Mouse (Mus musculus): Measurements from ENCODE around the gene Usp40. TPM values are rescaled to one million over a fixed set of nuclear protein-coding genes. Genes with fewer than 3 reads are reported as not detected.
A peak's percentile ranks its signal among the peaks of the same experiment; 100 is the strongest.
"Not testable (repeated sequence)": the region's sequence is repeated elsewhere in the genome, so short reads cannot be mapped to it uniquely, and the experiment has no call there.

The Usp40 gene
- total RNA-seq (2021), result 10 to 100 TPM; 19.8 to 21.4 TPM
- long read RNA-seq, experiment 1, partial matches to known transcripts, result 3 of 11 reads
- long read RNA-seq, experiment 1, other reads (novel, unspliced or antisense), result 3 of 11 reads
- long read RNA-seq, experiment 2, partial matches to known transcripts, result 18 of 24 reads
- long read RNA-seq, experiment 2, other reads (novel, unspliced or antisense), result 3 of 24 reads

DNA sequence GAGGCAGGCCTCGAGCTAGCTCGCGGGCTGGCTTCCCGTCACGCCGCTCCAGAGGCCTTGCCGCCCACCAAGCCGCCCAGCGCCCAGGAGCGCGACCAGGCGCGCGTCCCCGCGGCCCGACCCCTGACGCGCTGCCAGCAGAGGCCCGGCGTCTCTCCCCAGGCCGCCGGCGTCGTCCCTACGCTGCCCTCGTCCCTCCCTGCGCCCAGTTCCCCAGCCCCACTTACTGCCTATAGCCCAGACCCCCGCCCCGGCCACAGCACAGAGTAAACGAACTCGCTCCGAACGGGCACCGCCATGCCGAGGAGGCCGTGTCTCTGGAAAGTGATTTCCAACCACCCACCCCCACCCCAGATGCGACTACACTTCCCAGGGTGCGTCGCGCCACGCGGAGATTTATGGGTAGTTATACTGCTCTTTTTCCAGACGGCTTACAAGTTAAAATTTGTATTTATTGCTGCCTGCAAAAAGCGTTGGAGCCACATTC is at the start of gene Usp40:
Gene Usp40, minus strand, starts transcription at position 341 of the 487 bp plus-strand sequence.
- DNase-seq (ENCODE audit: low spot score in 2 of 2), result peak; percentile 73 to 78

DNA sequence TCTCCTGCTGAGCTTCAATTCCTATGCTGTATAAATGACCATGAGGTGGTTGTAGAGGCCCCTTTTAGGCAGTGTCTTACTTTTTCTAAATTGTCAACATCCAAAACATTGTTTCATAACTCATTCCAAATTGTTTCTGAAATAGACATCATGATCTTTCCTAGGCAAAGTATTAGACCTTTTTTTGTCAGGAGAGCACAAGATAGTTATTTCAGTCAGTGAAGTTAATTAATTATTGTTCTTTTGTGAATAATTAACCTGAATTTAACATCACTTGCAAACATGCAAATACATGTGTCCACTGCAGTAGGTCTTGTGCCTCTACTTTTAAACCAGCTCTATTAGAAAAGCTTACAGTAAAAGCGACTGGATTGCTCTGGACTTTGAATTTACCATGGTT is 46.7 kb upstream of the Usp40 start, which contains the start of gene Ugt1a10:
Gene Ugt1a10, plus strand, starts transcription at position 301 of the 400 bp plus-strand sequence.
- no peak for DNase-seq (ENCODE audit: low spot score in 2 of 2)

DNA sequence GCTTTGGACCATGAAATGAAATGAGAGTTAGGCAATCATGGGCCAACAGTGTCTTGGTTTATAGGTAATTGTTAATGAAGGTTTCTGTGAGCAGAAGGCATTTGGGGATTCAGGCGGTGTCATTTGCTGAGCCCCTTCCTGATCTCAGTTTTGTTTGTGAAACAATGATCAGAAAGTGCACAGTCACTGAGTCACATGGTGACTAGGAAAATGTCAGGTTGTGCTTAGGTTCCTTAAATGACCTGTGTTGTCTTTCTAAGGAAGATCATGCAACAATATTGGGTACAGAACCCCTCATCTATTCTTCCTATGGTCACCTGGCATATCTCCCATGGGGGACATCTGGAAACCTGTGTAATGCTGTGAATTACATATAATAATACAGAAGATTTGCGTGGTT is 39.1 kb upstream of the Usp40 start:
- not testable (repeated sequence) for DNase-seq (ENCODE audit: low spot score in 2 of 2)

DNA sequence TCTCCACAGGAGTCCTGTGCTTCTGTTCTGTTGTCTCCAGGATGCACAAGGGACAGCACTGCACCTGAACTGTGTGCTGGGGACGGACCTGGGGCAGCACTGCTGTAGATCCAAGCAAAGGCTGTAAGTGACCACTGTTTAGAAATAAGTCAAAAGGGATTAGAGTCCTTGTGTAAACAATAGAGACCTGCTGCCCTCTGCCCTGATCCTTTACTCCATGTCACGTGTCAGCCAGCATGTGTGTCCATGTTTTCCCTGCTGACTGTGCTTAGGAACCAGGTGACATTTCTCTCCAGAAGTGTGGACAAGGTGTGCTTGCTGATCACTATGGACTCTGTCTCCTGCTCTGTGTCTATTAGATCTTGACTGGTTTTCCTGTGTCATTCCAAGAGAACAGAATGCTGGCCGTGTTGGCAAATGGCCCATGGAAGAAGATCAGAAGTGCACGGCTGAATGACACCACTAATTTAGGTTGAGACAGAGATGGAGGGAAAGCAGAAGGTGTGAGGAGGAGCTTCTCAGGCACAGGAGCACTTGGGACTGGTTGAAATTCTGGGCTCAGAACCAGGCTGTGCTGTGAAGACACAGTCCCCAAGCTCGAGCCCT is 36.6 kb upstream of the Usp40 start:
- not testable (repeated sequence) for DNase-seq (ENCODE audit: low spot score in 2 of 2)

DNA sequence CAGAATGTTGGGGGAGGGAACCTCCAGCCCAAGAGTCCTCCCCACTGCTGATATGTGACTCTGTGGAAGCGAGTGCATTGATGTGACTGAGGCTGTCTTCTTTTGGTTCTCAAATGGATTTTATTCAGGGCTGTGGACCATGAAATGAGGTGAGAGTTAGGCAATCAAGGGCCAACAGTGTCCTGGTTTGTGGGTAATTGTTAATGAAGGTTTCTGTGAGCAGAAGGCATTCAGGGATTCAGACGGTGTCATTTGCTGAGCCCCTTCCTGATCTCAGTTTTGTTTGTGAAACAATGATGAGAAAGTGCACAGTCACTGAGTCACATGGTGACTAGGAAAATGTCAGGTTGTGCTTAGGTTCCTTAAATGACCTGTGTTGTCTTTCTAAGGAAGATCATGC is 34.7 kb upstream of the Usp40 start:
- DNase-seq (ENCODE audit: low spot score in 2 of 2), result not testable (repeated sequence)

DNA sequence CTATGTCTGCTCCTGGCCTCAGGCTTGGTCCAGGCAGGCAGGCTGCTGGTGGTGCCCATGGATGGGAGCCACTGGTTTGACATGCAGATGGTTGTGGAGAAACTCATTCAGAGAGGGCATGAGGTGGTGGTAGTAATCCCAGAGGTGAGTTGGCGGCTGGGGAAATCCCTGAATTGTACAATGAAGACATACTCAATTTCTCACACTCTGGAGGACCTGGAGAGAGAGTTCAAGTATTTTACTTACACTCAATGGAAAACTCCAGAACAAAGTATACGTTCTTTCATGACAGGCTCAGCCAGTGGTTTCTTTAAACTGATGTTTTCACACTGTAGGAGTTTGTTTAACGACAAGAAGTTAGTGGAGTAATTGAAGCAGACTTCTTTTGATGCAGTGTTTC is 16.9 kb upstream of the Usp40 start:
- not testable (repeated sequence) for DNase-seq (ENCODE audit: low spot score in 2 of 2)

DNA sequence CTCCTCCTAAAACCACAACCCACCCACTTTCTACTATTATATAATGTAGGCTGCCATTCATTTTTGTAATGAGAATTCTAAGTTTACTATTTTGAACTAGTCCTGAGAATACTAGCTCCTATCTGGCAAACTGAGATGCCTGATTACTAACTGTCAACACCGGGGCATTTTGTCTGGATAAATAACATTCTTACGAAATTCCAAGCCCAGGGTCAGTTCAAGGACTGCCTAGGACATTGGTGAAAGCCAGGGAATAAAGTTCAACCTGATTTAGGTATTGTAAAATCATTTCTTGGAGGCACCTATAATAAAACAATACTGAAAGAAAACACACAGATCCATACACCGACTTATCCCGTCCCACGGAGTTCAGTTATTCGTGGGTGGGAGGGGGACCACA is 7.0 kb upstream of the Usp40 start:
- no peak for DNase-seq (ENCODE audit: low spot score in 2 of 2)

DNA sequence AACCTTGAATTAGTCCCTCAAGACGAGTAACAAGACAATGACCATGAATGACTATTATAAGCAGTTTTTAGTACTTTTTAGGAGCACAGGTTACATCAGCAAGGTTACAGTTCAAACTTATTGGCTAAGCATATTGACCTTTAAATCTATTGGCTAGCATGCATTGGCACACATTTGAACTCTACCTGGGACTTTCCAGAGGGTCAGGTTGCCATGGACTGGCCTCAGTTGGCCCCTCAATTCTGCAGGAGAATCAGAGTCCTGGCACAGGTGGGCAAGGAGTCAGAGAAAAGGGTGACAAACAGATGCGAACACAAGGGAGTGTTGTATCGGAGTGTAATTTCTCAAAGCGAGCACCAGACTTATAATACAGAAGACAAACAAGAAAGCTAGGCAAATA is 6.3 kb upstream of the Usp40 start:
- no peak for DNase-seq (ENCODE audit: low spot score in 2 of 2)

DNA sequence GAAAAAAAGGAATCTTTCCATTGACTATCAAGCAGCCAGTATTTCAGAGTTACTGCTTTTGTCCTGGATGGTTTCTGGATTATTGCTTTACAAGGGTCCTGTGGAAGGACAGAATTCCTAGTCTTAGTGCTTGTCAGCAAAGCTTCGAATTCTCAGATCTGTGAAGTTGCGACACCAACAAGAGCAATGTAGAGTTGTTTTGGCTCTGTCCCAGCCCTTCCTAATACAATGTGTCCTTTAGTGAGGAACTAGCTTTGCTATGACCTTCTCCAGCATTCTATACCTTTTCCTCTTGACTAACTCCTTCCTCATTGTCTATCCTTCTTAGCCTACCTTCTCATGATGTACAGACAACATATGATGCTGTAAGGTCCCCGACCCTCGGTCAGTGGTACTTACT is 5.8 kb upstream of the Usp40 start:
- no peak for DNase-seq (ENCODE audit: low spot score in 2 of 2)

DNA sequence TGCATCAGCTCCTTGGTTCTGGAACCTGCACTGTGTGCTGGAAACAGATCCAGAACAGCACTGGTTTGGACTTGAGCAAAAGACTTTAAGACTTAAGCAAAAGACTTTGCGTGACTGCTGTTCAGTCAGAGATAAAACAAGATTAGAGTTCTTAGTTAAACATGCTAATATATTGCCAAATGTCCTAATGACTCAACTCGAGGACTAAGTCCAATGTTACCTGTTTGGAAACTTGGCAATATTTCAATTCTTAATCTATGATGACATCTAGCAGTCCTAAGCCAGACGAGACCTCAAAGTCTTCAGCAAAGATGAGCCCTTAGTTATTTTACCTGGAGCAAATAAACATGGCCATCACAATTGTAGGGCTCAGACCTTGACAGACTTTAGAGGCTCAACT is 5.4 kb upstream of the Usp40 start:
- no peak for DNase-seq (ENCODE audit: low spot score in 2 of 2)

DNA sequence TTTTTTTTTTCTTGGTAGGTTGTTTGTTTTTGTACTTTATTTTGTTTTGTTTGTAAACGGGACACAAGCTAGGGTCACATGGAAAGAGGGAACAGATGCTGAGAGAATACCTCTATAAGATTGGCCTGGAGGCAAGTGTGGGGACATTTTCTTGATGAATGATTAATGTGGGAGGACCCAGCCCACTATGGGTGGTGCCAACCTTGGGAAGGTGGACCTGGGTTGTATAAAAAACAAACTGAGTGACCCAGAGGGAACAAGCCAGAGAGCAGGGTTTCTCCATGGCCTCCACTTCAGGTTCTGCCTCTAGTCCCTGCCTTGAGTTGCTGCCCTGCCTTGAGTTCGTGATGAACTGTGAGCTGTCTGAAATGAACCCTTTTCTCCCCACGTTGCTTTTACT is 1.2 kb upstream of the Usp40 start:
- no peak for DNase-seq (ENCODE audit: low spot score in 2 of 2)

DNA sequence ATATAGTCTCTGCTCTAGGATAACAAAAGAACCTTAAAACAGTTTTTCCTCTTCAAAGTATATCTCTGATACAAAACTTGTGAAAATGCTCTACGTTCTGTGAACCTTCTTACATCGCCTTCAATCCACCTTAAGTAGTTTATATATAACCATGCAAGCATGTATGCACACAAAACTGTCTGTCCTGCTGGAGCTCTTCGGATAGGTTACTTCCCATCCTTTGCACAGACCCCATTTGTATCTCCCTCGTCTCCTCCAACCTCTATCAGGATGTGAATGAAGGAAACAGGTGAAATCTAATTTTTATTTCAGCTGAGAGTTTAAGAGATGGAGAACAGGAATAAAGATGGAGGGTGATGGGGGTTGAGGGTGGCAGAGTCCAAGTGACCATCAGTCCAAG is 384 bp upstream of the Usp40 start:
- no peak for DNase-seq (ENCODE audit: low spot score in 2 of 2)

DNA sequence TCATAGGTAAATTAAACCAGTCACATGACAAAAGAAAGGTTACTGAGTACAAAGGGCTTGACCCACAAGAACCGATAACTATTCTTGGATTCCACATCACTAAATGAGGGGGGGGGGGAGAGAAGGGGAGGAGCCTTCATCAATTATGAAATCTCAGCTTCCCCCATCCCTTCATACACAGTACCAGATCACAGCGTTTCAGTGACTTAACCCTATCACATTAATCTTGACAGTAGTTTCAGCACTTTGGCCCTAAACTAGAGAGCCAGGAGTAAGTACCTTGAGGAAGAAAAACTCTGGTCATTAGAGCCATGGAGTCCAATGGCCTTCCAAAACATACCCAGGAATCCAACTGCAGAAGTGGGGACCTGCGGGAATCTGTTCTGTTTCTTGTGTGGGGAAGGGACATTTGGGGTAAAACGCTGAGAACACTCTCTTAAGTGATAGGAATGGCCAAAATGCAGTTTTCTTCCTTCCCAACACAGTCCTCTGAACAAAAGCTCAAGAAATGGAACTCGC is 600 bp downstream of the Usp40 start:
- no peak for DNase-seq (ENCODE audit: low spot score in 2 of 2)

DNA sequence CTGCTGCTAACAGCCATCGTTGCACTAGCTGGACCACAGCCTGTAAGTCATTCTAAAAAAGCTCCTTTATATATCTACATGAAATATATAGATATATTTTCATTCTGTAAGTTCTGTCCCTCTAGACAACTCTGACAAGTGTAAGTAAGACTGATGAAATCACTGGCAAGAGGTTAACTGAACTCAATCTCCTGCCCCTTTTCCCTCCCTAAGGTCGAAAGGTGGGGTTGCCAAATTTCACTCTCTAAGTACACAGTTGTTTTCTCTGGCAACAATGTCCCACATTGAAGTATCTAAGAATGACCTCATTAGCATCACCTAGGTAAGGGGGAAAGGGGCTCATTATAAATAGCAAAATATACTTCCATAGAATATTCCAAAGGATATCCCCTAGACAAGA is 15.6 kb downstream of the Usp40 start:
- DNase-seq (ENCODE audit: low spot score in 2 of 2), result no peak

DNA sequence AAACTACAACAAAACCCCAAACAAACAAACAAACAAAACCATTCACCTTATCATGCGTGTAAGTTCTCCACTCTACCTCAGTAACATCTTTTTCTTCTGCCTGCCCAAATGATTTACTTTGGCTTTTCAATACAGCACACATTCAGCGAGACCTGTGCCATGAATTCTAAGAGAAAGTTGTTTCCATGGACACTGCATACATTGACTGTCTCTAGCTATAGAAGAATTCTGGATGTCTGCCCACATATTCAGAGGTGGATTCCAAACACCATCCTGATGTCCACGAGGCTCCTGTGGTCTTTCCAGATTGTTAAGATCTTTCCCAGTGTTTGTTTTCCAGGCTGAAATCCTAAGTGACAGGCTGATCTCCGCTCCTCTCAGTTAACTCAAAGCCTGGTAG is 26.1 kb downstream of the Usp40 start:
- no peak for DNase-seq (ENCODE audit: low spot score in 2 of 2)

DNA sequence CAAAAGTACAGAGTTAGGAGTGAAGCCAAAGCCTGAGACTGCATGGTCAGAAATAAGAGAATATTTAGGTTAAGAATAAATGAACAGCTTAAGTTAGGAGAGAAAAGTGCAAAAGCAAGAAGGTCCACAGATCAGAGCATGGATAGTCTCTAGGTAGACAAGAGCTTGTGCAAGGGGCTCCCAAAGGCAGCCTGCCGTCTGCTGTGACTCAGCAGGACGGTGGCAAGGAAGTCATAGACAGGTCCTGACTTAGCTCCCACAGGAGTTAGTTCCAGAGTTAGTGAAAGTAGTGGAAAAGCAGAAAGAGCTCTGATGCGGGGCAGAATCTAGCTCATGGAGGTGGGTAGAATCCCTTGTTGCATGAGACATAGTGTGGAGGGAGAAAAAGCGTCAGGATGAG is 38.0 kb downstream of the Usp40 start:
- no peak for DNase-seq (ENCODE audit: low spot score in 2 of 2)

DNA sequence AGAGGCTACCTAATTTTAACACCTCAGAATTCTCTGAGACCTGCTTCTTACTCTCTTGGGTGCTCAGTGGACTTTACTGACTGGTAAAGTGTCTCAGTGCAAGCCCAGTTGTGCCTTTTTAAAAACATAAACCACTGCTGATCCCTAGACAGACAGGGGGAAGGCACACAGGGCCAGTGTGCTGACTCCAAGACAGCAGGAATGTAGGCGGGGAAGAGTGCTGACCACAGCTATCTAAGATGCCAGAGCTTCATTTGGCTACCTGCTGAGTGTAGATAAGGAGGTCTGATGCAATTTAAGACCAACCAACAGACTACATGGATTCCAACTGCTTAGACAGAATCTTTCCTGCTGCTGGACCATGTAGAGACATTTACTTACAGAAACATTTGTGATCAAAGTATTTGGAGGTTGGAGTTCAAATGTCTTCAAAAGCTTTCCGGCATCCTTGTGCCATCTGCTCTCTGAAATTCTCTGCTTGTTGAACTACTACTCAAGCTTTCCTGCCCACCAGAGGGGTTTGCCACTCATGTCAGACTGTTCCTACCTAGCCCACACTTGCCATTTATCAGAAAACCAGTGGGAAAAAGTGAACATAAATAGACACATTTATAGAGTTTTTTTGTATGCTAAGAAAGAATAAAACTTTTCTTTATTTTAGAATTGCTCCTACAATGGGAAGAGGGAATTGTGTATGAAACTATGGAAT is 46.7 kb downstream of the Usp40 start:
- DNase-seq (ENCODE audit: low spot score in 2 of 2), result no peak

DNA sequence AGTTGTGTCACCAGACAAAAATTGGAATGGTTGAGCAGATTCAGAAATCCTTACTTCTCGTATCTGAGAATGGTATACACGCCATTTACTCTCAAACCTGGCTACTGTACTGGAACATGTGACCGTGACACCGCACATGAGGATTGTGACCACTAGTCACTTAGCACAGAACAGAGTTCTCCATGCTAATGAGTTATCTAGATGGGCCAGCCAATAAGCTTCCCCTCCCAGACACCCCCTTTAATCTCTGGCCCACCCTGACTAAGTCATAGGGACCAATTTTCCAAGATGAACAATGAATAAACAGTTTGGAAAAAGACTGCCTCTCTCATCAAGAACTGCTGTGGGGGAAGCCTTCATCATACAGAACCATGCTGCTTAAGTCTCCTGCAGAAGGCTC is 47.6 kb downstream of the Usp40 start:
- no peak for DNase-seq (ENCODE audit: low spot score in 2 of 2)

DNA sequence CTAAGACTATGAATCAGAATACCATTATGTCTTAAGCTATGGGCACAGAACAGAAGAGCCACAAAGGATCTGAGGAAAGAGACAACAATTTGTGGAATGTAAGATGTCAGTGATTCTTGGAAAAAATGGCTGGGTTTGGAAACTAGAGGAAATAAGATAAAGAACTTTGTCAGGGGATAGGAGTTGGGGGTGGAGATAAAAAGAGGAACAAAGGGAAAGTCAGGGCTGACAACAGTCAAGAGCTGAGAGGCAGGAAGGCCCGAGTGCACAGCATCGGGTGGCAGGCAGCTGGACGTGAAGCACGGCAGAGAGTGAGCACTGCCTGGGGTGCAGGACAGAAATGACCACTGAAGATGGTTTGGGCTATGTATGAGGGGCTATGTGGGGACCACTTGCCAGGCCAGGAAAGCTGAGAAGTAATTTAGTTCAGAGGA is 48.3 kb downstream of the Usp40 start:
- no peak for DNase-seq (ENCODE audit: low spot score in 2 of 2)

DNA sequence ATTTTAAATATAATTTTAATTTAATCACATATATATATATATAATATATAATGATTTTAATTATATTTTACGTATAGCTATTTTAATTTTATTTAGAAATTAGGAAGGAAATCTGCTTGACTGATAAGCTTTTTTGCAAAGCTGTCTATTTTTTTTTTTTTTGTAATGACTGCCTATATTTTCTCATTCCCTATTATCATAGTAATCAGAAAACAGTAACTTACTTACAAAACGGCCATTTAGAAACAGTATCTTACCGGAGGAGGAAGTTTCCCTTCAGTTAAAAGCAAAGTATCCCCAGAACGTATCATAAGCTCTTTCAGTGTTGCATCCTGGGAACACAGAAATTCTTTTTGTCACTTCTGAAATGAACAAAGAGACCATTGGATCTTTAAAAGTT is 48.8 kb downstream of the Usp40 start:
- no peak for DNase-seq (ENCODE audit: low spot score in 2 of 2)

DNA sequence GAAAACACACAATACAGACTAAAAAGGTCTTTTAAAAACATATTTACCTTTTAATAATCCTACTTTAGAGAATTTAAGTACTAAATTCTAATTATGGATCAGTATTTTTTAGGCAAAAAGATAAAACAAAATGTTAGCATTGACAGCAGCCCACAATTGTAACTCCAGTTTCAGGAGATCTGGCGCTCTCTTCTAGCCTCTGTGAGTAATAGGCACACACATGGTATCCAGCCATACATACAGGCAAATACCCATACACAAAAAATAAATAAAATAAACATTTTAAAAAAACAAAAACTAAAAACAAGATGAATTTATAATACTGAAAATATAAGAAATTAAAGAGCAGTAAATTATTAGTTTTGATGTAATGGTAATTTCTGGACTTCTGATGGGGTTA is 49.4 kb downstream of the Usp40 start:
- DNase-seq (ENCODE audit: low spot score in 2 of 2), result no peak

DNA sequence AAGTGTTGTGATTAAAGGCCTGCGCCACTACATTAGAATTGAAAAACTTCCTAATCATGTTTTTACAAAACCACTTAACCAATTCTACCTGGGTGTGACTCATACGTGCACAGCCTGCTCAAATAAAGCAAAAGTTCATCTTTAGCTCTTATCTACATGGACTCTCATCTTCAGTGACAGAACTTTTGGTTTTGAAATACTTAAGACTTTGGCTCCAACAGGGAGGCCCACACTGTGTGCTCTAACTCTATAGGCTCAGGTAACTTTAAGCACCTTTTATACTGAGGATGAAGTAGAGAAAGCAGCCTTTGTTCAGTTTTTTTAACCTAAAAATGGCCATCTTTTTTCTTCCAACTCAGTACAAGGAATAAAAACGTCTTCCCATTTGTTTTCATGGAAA is 55.3 kb downstream of the Usp40 start:
- no peak for DNase-seq (ENCODE audit: low spot score in 2 of 2)

Measured in adrenal gland, adult 18-20 months (tissue).